Mouse (Mus musculus) embryonic fibroblast, embryonic 13.5 days (primary cell): ENCODE data around the gene Rab11fip3.

Experiments used
- CTCF ChIP-seq: IDR thresholded peaks from 2 replicates; pipeline ENCODE4 v1.5.1; 2011; ENCODE audit warnings: mild to moderate bottlenecking, control low read depth, low read length, moderate library complexity, borderline replicate concordance; ENCODE audit not compliant: insufficient read depth
- POLR2A ChIP-seq: IDR thresholded peaks from 2 replicates; pipeline ENCODE4 v1.6.1; 2011; ENCODE audit warnings: low read depth, mild to moderate bottlenecking, control low read depth, low read length, moderate library complexity

DNA sequence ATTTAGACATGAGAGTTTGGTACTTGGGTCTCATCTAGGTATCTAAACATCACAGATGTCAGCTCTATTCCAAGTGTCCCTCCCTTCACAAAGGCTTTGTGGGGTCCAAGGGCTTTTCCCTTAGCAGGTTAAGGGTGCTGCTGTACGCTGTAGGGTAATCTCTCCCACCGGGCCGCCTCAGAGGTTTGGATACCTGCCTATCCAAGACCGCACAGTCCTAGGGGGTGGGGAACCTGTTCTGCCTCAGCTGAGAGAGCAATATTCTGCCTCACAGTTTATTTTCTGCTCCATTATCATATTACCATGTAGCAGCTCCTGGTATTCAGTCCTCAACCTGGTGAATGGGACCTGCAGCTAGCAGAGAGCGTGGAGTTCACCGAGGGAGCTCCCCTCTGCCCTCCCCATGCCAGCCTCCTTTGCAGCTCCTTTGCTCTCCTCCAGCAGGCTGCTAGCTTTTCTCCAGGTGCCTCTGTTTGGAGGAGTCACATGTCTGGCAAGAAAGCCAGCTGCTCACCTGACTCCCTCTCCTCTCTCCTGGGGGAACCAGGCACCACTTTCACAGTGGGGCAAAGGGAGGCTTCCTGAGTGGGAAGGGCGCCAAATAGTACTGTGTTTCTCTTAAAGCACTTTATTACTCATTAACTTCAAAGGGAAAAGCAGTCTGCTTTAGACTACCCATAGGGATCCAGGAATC is 46.0 kb upstream of the Rab11fip3 start:
- TF ChIP-seq POLR2A = no peak
- no peak for TF ChIP-seq CTCF
